Mouse (Mus musculus) erythroblast, adult 5-6 weeks (primary cell): ENCODE measurements around the gene Cnfn. TPM values are rescaled to one million over a fixed set of nuclear protein-coding genes. Genes with fewer than 3 reads are reported as not detected.
A peak's percentile ranks its signal among the peaks of the same experiment; 100 is the strongest.
"Not testable (repeated sequence)": the region's sequence is repeated elsewhere in the genome, so short reads cannot be mapped to it uniquely, and the experiment has no call there.

ENCODE experiments used
- ATAC-seq: replicated peaks from 2 replicates; pipeline ENCODE4 v1.8.0; 2016; ENCODE audit warnings: moderate number of reproducible peaks, mild to moderate bottlenecking, moderate TSS enrichment, inconsistent platforms; ENCODE audit not compliant: poor library complexity, low FRiP score, severe bottlenecking
- total RNA-seq, 2 experiments: library from RNA; stranded (forward) in 1 of 2; stranded (reverse) in 1 of 2; fragments of 150-400 nt in 1 of 2; fragments of 200-764, 138-1000 nt in 1 of 2; gene quantifications; 2 replicates each; pipeline versions ENCODE4 v1.2.3 to v1.2.4; 2015 to 2017; ENCODE audit warnings: low replicate concordance in 2 of 2

The Cnfn gene
- not detected in 2 replicates for total RNA-seq (2015; ENCODE audit: low replicate concordance)
- not detected in 2 replicates for total RNA-seq (2017; ENCODE audit: low replicate concordance)

GRCm38 (mm10) chr7:25369058-25369749 is at the start of gene Cnfn:
Gene Cnfn, minus strand, starts transcription at chr7:25369724.
- no peak for ATAC-seq

- no peak for ATAC-seq
Observed at GRCm38 (mm10) chr7:25417597-25417996, 48.1 kb upstream of the Cnfn start.

- no peak for ATAC-seq
Observed at GRCm38 (mm10) chr7:25412833-25413441, 43.4 kb upstream of the Cnfn start, which contains the start of gene Cxcl17. Gene Cxcl17, minus strand, starts transcription at chr7:25412886.

GRCm38 (mm10) chr7:25411861-25412260 is 42.3 kb upstream of the Cnfn start:
- ATAC-seq = no peak

GRCm38 (mm10) chr7:25410969-25411615 is 41.6 kb upstream of the Cnfn start:
- ATAC-seq = no peak

- ATAC-seq = no peak
Observed at GRCm38 (mm10) chr7:25409114-25409760, 39.7 kb upstream of the Cnfn start.

GRCm38 (mm10) chr7:25406468-25406867 is 36.9 kb upstream of the Cnfn start:
- ATAC-seq = no peak

- ATAC-seq = peak; percentile 69
Observed at GRCm38 (mm10) chr7:25402671-25403101, 33.2 kb upstream of the Cnfn start.

- no peak for ATAC-seq
Observed at GRCm38 (mm10) chr7:25401986-25402385, 32.5 kb upstream of the Cnfn start.

GRCm38 (mm10) chr7:25401551-25401950 is 32.0 kb upstream of the Cnfn start:
- no peak for ATAC-seq

GRCm38 (mm10) chr7:25399028-25399427 is 29.5 kb upstream of the Cnfn start:
- not testable (repeated sequence) for ATAC-seq

- ATAC-seq = no peak
Observed at GRCm38 (mm10) chr7:25398610-25399009, 29.1 kb upstream of the Cnfn start, which contains the start of gene Lipe. Gene Lipe, minus strand, starts transcription at chr7:25398710.

GRCm38 (mm10) chr7:25396621-25397020 is 27.1 kb upstream of the Cnfn start:
- no peak for ATAC-seq

GRCm38 (mm10) chr7:25395558-25396521 is 26.3 kb upstream of the Cnfn start:
- peak; percentile 97 for ATAC-seq

- ATAC-seq = peak; percentile 22
Observed at GRCm38 (mm10) chr7:25395186-25395557, 25.6 kb upstream of the Cnfn start.

GRCm38 (mm10) chr7:25394754-25395153 is 25.2 kb upstream of the Cnfn start:
- ATAC-seq = no peak

GRCm38 (mm10) chr7:25393451-25394210 is 24.1 kb upstream of the Cnfn start:
- no peak for ATAC-seq

GRCm38 (mm10) chr7:25392851-25393250 is 23.3 kb upstream of the Cnfn start:
- no peak for ATAC-seq
